Mouse (Mus musculus) stomach, postnatal 0 days (tissue): Measurements from ENCODE around the gene Brinp2.

Experiments
- CTCF ChIP-seq: IDR thresholded peaks from 2 replicates; pipeline ENCODE4 v1.5.1; 2016; ENCODE audit warnings: antibody characterized with exemption, low read depth, mild to moderate bottlenecking, moderate library complexity
- EP300 ChIP-seq: optimal IDR thresholded peaks from 2 replicates; pipeline ENCODE3; 2016; ENCODE audit warnings: antibody characterized with exemption

DNA sequence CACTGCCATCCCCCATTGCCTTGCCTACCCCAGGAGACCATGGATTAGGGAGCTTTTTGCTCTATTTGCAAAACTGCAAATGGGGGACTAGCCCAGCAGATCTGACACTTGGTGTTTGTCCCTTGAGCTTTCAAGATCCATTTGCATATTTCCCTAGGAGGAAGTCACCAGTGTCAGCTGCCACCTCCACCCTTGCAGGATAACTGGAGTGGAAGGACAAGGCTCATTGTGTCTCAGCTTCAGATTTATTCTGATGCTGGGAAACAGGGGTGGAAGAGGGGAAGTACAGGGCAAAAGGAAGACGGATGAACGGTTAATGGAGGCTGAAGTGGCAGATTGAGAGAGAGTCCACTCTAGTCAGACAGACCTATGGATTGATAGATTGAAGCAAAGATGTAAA lies 129.4 kb downstream of the Brinp2 start:
- TF ChIP-seq CTCF = no peak
- TF ChIP-seq EP300 = no peak
